Mouse (Mus musculus): ENCODE data around the gene Inhbc. TPM values are rescaled to one million over a fixed set of nuclear protein-coding genes. Genes with fewer than 3 reads are reported as not detected.
"Not testable (repeated sequence)": the region's sequence is repeated elsewhere in the genome, so short reads cannot be mapped to it uniquely, and the experiment has no call there.

Gene Inhbc
- polyA plus RNA-seq, 1 experiment from 2014 or later = not detected

DNA sequence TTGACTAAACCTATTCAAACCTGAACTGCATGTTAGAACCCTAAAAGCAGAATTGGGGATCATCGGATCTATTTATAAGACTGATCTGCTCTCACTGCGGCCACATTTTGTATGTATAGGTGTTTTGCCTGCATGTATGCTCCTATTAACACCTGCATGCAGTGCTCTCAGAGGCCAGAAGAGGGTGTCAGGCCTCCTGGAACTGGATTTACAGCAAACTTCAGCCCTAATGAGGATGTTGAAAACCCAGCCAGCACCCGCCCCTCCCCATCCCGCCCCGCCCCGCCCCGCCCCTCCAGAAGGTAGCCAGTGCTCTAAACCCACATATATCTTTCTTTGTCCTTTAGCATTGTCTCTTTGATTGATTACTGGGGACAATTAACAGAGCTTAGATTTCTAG lies 45.7 kb downstream of the Inhbc start:
- ATAC-seq = no peak
- H3K27ac ChIP-seq (ENCODE audit: low read depth, low read length) = no peak overlapping the region
- H3K4me3 ChIP-seq (ENCODE audit: low read length) = no peak overlapping the region
- 24% methylated on average over 3 of the region's 7 CpGs for WGBS
- peaks cover 53% of the 10 kb centered on the region for H3K27me3 ChIP-seq (replicated peaks; ENCODE audit: control insufficient read depth, insufficient read depth, low read length)
- H3K36me3 ChIP-seq (ENCODE audit: control insufficient read depth, insufficient read depth, low read length) = no peaks in the 10 kb centered on the region
- H3K9ac ChIP-seq (ENCODE audit: low read depth, low read length) = no peak overlapping the region
- H3K4me2 ChIP-seq (ENCODE audit: low read length) = no peak overlapping the region
- 0 out of 2 replicates have a peak, but pooled peaks cover 2% of the 10 kb centered on the region for H3K9me3 ChIP-seq (ENCODE audit: control insufficient read depth, low read length)
- peaks cover 10% of the 10 kb centered on the region for H3K4me1 ChIP-seq (ENCODE audit: control insufficient read depth, insufficient read depth, low read depth, low read length)

DNA sequence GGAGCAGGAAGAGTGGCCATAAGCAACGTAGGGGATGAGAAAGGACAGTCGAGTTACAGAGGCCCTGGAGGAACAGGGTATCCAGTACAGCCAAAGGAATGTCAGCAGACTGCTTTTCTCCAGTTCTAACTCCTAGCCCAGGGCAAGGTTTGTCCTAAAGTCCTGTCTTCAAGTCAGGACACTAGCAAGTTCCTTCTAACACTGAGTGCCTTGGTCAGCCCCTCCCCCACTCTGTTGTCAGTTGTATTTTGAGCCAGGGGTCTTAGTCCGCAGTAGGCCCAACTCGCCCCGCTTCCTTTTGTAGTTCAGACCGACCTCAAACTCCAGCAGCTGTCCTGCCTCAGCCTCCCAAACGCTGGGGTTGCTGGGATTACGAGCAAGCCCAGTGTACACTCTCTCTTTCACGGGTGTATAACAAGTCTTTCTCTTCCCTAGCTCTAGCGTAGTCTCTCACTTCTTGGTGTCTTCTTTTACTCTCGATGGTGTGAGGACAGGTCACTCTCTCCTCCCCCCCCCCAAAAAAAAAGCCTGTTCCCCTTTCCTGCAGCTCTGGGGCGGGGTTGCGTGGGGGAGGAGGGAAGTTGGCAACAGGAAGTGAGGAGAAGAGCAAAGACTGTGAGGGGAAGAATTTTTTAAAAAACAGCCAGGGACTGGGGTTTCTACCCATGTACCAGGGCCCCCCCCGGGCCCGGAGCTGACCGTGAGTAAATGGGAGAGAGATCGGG lies 46.9 kb downstream of the Inhbc start:
- H3K9me3 ChIP-seq (ENCODE audit: control insufficient read depth, low read length) = 0 out of 2 replicates have a peak, but pooled peaks cover 2% of the 10 kb centered on the region
- no peak for ATAC-seq
- no peak overlapping the region for H3K4me3 ChIP-seq (ENCODE audit: low read length)
- H3K27me3 ChIP-seq (replicated peaks; ENCODE audit: control insufficient read depth, insufficient read depth, low read length) = peaks cover 44% of the 10 kb centered on the region
- no peak overlapping the region for H3K9ac ChIP-seq (ENCODE audit: low read depth, low read length)
- no peak overlapping the region for H3K27ac ChIP-seq (ENCODE audit: low read depth, low read length)
- H3K36me3 ChIP-seq (ENCODE audit: control insufficient read depth, insufficient read depth, low read length) = no peaks in the 10 kb centered on the region
- H3K4me2 ChIP-seq (ENCODE audit: low read length) = no peak overlapping the region
- peaks cover 10% of the 10 kb centered on the region for H3K4me1 ChIP-seq (ENCODE audit: control insufficient read depth, insufficient read depth, low read depth, low read length)
- WGBS = 82% methylated on average over 17 of the region's 17 CpGs

DNA sequence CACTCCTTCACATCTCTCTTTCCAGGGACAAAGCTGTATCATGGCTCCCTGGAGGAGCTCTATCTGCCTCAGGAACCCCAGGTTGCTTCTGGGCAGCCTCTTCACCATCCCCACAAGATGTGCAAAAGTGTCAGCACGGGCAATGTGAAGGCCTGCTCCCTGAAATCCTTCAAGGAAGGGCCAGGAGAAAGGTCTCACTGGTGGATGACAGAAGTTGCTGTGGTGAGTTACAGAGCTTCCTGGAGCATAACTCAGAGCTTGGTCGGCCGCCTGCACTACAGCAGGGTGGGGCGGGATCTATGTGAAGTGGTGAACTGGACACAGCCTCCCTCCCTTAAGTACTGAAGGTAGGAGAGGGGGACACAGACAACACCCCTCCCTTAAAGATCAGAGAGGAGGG lies 47.6 kb downstream of the Inhbc start:
- Histone ChIP-seq H3K4me2 (ENCODE audit: low read length) (no peak overlapping the region), H3K4me3 (ENCODE audit: low read length) (no peak overlapping the region), H3K27me3 (replicated peaks; ENCODE audit: control insufficient read depth, insufficient read depth, low read length) (peaks cover 37% of the 10 kb centered on the region), H3K9ac (ENCODE audit: low read depth, low read length) (no peak overlapping the region), H3K4me1 (ENCODE audit: control insufficient read depth, insufficient read depth, low read depth, low read length) (peaks cover 10% of the 10 kb centered on the region), H3K9me3 (ENCODE audit: control insufficient read depth, low read length) (0 out of 2 replicates have a peak, but pooled peaks cover 2% of the 10 kb centered on the region), H3K27ac (ENCODE audit: low read depth, low read length) (no peak overlapping the region), H3K36me3 (ENCODE audit: control insufficient read depth, insufficient read depth, low read length) (no peaks in the 10 kb centered on the region)
- WGBS = 85% methylated on average over 4 of the region's 4 CpGs
- ATAC-seq = no peak

DNA sequence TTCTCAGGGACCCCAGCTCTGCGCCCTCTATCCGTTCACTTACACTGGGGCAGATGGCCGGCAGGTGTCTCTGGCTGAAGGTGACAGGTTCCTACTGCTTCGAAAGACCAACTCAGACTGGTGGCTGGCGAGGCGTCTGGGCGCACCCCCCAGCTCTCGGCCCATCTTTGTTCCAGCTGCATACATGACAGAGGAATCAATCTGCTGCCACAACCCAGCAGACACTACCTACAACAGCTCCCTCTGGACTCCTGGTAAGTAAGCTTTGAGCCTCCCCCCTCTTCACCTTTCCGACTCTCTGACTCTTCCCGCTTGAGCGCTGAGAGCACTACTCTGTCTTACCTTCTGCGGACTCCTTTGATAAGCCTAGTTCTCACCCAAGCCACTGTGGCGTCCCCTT lies 48.1 kb downstream of the Inhbc start:
- ATAC-seq = no peak
- Histone ChIP-seq H3K4me2 (ENCODE audit: low read length) (no peak overlapping the region), H3K4me1 (ENCODE audit: control insufficient read depth, insufficient read depth, low read depth, low read length) (peaks cover 10% of the 10 kb centered on the region), H3K9ac (ENCODE audit: low read depth, low read length) (no peak overlapping the region), H3K4me3 (ENCODE audit: low read length) (no peak overlapping the region), H3K27me3 (replicated peaks; ENCODE audit: control insufficient read depth, insufficient read depth, low read length) (peaks cover 32% of the 10 kb centered on the region), H3K27ac (ENCODE audit: low read depth, low read length) (no peak overlapping the region), H3K9me3 (ENCODE audit: control insufficient read depth, low read length) (0 out of 2 replicates have a peak, but pooled peaks cover under 1% of the 10 kb centered on the region), H3K36me3 (ENCODE audit: control insufficient read depth, insufficient read depth, low read length) (no peaks in the 10 kb centered on the region)
- 66% methylated on average over 13 of the region's 13 CpGs for WGBS

DNA sequence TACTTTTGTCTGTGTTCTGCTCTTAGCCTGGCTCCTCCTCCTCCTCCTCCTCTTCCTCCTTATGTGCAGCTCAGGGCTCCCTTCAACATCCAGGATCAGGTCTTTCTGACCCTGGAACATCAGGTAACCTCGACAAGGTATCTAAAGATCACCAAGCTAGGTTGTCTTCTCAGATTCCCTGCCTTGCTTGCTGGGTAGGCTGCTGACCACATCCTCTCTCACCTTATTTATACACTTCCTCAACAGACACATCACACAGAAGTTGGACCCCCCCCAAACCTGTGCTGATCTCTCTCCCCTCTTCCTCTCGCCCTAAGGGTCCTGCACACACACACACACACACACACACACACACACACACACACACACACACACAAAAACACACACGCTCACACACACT lies 48.6 kb downstream of the Inhbc start, which contains the start of gene Arhgap9:
Gene Arhgap9, plus strand, starts transcription at position 344 of the 400 bp plus-strand sequence.
- no peak for ATAC-seq
- Histone ChIP-seq H3K9ac (ENCODE audit: low read depth, low read length) (no peak within 1 kb of the TSS), H3K4me2 (ENCODE audit: low read length) (no peak within 1 kb of the TSS), H3K27me3 (replicated peaks; ENCODE audit: control insufficient read depth, insufficient read depth, low read length) (peaks cover 30% of the 10 kb centered on the region), H3K27ac (ENCODE audit: low read depth, low read length) (no peak within 1 kb of the TSS), H3K4me1 (ENCODE audit: control insufficient read depth, insufficient read depth, low read depth, low read length) (peaks cover 8% of the 10 kb centered on the region), H3K9me3 (ENCODE audit: control insufficient read depth, low read length) (no peaks in the 10 kb centered on the region), H3K4me3 (ENCODE audit: low read length) (no peak within 1 kb of the TSS), H3K36me3 (ENCODE audit: control insufficient read depth, insufficient read depth, low read length) (no peaks in the 10 kb centered on the region)
- WGBS = 87% methylated on average over 3 of the region's 3 CpGs

DNA sequence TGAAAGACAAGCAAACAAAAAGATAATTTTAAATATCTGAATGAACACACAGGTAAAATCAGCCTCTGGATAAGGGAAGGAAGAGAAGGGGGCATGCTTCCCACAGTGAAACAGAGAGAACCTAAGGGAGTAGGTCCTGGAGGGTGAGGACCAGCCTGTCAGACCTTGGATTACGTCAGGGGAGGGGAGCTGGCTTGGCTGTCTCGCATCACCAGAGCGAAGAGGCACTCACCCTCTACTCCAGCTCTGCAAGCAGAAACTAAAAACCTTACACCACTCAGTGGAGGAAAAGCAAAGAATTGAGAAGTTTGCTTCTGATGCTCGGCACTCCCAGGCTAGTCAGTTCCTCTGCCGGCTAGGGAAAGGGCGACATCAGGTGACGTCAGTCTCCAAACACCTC lies 50.3 kb downstream of the Inhbc start:
- no peaks in the 10 kb centered on the region for H3K4me1 ChIP-seq (ENCODE audit: control insufficient read depth, insufficient read depth, low read depth, low read length)
- H3K9me3 ChIP-seq (ENCODE audit: control insufficient read depth, low read length) = no peaks in the 10 kb centered on the region
- no peak overlapping the region for H3K4me3 ChIP-seq (ENCODE audit: low read length)
- no peak overlapping the region for H3K27ac ChIP-seq (ENCODE audit: low read depth, low read length)
- H3K27me3 ChIP-seq (replicated peaks; ENCODE audit: control insufficient read depth, insufficient read depth, low read length) = peaks cover 16% of the 10 kb centered on the region
- H3K9ac ChIP-seq (ENCODE audit: low read depth, low read length) = no peak overlapping the region
- no peak overlapping the region for H3K4me2 ChIP-seq (ENCODE audit: low read length)
- 80% methylated on average over 7 of the region's 7 CpGs for WGBS
- no peak for ATAC-seq
- no peaks in the 10 kb centered on the region for H3K36me3 ChIP-seq (ENCODE audit: control insufficient read depth, insufficient read depth, low read length)

DNA sequence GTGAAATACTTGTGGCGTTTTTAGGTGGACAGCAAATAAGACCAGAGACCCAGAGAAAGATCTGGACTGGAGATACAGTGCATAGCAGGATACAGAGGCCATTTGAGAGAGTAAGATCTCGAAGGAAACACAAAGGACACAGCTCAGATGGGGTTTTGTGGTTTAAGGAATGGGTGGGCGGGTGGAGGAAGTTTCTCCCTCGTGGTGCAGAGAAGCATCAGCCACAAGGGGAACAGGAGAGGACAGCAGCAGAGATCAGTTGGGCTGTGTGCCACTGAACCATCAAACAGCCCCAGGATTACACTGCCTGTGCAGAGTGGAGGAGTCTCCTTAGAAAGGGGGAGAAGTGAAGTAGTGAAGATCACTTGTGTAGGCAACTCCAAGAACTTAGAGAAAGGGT lies 52.2 kb downstream of the Inhbc start:
- H3K27ac ChIP-seq (ENCODE audit: low read depth, low read length) = no peak overlapping the region
- no peak for ATAC-seq
- H3K27me3 ChIP-seq (replicated peaks; ENCODE audit: control insufficient read depth, insufficient read depth, low read length) = peaks cover 5% of the 10 kb centered on the region; the same call in 1 of the 2 replicates
- H3K9ac ChIP-seq (ENCODE audit: low read depth, low read length) = no peak overlapping the region
- WGBS = 57% methylated on average over 4 of the region's 4 CpGs
- no peaks in the 10 kb centered on the region for H3K36me3 ChIP-seq (ENCODE audit: control insufficient read depth, insufficient read depth, low read length)
- H3K4me3 ChIP-seq (ENCODE audit: low read length) = no peak overlapping the region
- H3K4me1 ChIP-seq (ENCODE audit: control insufficient read depth, insufficient read depth, low read depth, low read length) = no peaks in the 10 kb centered on the region
- no peaks in the 10 kb centered on the region for H3K9me3 ChIP-seq (ENCODE audit: control insufficient read depth, low read length)
- H3K4me2 ChIP-seq (ENCODE audit: low read length) = no peak overlapping the region

DNA sequence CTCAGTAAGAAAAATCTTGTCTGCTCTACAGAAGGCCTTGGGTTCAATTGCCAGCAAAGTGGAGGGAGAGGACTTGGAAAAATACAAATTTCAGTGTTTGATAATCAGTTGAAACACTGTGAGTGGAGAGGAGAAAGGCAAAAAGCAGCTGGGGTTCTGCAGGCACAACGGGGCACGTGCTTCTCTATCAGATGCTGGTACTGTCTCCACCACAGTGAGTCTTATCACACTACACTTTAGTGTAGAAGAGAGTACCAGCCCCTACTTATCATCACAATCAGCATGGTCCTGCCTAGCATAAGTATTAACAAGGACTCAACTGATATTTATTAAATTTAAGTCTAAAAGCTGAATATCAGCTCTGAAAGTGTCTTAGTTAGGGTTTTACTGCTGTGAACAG lies 53.0 kb downstream of the Inhbc start:
- ATAC-seq = no peak
- Histone ChIP-seq H3K27ac (ENCODE audit: low read depth, low read length) (no peak overlapping the region), H3K9me3 (ENCODE audit: control insufficient read depth, low read length) (no peaks in the 10 kb centered on the region), H3K9ac (ENCODE audit: low read depth, low read length) (no peak overlapping the region), H3K4me3 (ENCODE audit: low read length) (no peak overlapping the region), H3K36me3 (ENCODE audit: control insufficient read depth, insufficient read depth, low read length) (no peaks in the 10 kb centered on the region), H3K4me1 (ENCODE audit: control insufficient read depth, insufficient read depth, low read depth, low read length) (peaks cover 4% of the 10 kb centered on the region; the same call in 1 of the 2 replicates), H3K4me2 (ENCODE audit: low read length) (no peak overlapping the region), H3K27me3 (replicated peaks; ENCODE audit: control insufficient read depth, insufficient read depth, low read length) (0 out of 2 replicates have a peak, but pooled peaks cover 2% of the 10 kb centered on the region)
- 77% methylated on average over 2 of the region's 2 CpGs for WGBS

DNA sequence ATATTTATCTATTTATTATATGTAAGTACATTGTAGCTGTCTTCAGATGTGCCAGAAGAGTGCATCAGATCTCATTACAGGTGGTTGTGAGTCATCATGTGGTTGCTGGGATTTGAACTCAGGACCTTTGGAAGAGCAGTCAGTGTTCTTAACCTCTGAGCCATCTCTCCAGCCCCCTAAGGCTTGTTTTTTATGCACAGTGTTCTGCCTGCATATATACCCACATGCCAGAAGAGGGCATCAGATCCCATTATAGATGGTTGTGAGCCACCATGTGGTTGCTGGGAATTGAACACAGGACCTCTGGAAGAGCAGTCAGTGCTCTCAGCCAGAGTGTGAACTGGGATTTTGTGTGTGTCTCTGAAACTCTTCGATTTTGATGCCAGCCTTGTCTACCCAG lies 55.3 kb downstream of the Inhbc start:
- not testable (repeated sequence) for H3K4me2 ChIP-seq (ENCODE audit: low read length); ATAC-seq; H3K36me3 ChIP-seq (ENCODE audit: control insufficient read depth, insufficient read depth, low read length); H3K27ac ChIP-seq (ENCODE audit: low read depth, low read length); H3K9ac ChIP-seq (ENCODE audit: low read depth, low read length); H3K9me3 ChIP-seq (ENCODE audit: control insufficient read depth, low read length); H3K4me3 ChIP-seq (ENCODE audit: low read length); H3K27me3 ChIP-seq (replicated peaks; ENCODE audit: control insufficient read depth, insufficient read depth, low read length)
- WGBS = 90% methylated on average over 1 of the region's 1 CpGs
- peaks cover 14% of the 10 kb centered on the region for H3K4me1 ChIP-seq (ENCODE audit: control insufficient read depth, insufficient read depth, low read depth, low read length)

Measured in hindbrain, embryonic 16.5 days (tissue).